Mouse (Mus musculus) forebrain, embryonic 16.5 days (tissue): ENCODE measurements around the gene Sorbs2. TPM values are rescaled to one million over a fixed set of nuclear protein-coding genes. Genes with fewer than 3 reads are reported as not detected.

Experiments used
- ATAC-seq: fragments of 200-750 bp; cut with Nextera tagmentation; 2 replicates; pipeline ENCODE4 v1.8.0; 2017; ENCODE audit warnings: mild to moderate bottlenecking, moderate library complexity
- H3K27ac ChIP-seq: fragments of 300-500 bp; sonication (generic); 2 replicates; pipeline ENCODE4 v1.5.1; 2014; ENCODE audit warnings: low read length, control low read depth
- H3K27me3 ChIP-seq: fragments of 300-500 bp; sonication (generic); replicated peaks from 2 replicates; pipeline ENCODE4 v1.6.1; 2014; ENCODE audit warnings: low read length; ENCODE audit not compliant: control insufficient read depth, insufficient read depth
- H3K36me3 ChIP-seq: fragments of 300-500 bp; sonication (generic); 2 replicates; pipeline ENCODE4 v1.6.1; 2014; ENCODE audit not compliant: control insufficient read depth, insufficient read depth
- H3K4me1 ChIP-seq: fragments of 300-500 bp; sonication (generic); replicated peaks from 2 replicates; pipeline ENCODE4 v1.6.1; 2014; ENCODE audit warnings: low read length; ENCODE audit not compliant: control insufficient read depth, insufficient read depth
- H3K4me2 ChIP-seq: fragments of 300-500 bp; sonication (generic); 2 replicates; pipeline ENCODE4 v1.6.1; 2014; ENCODE audit warnings: mild to moderate bottlenecking, low read length, control low read depth
- H3K4me3 ChIP-seq: fragments of 300-500 bp; sonication (generic); replicated peaks from 2 replicates; pipeline ENCODE4 v1.5.1; 2014; ENCODE audit warnings: mild to moderate bottlenecking, low read length, control low read depth
- H3K9ac ChIP-seq: fragments of 300-500 bp; sonication (generic); replicated peaks from 2 replicates; pipeline ENCODE4 v1.6.1; 2014; ENCODE audit warnings: low read depth, low read length, control low read depth
- H3K9me3 ChIP-seq: fragments of 300-500 bp; sonication (generic); 2 replicates; pipeline ENCODE4 v1.6.1; 2016; ENCODE audit warnings: low read length; ENCODE audit not compliant: control insufficient read depth
- WGBS: fragments of 180-500 bp; shearing (Covaris S2); extraction: QIAGEN DNeasy Blood & Tissue Kit; methylation state at CpG from one replicate; pipeline ENCODE4 v1.1.7; 2014; 5-methylcytosine and 5-hydroxymethylcytosine counted together
- polyA plus RNA-seq: library from polyadenylated mRNA; unstranded; fragments of >200 nt; fragmentation: Nextera tagmentation; extraction: Ambion mirVana; gene quantifications from 2 replicates; pipeline ENCODE4 v1.2.1, GENCODE M21; 2015

Sorbs2 gene
- polyA plus RNA-seq, 1 experiment from 2014 or later, result 92.6 TPM

- Histone ChIP-seq H3K4me3 (no peak overlapping the region), H3K9ac (no peak overlapping the region), H3K27me3 (no peaks in the 10 kb centered on the region), H3K4me2 (no peak overlapping the region), H3K36me3 (peaks cover 7% of the 10 kb centered on the region; the same call in 1 of the 2 replicates), H3K4me1 (peaks cover 8% of the 10 kb centered on the region), H3K9me3 (no peaks in the 10 kb centered on the region), H3K27ac (peak overlapping the region; percentile 52)
- 76% methylated on average over 15 of the region's 15 CpGs for WGBS
- peak; percentile 24 for ATAC-seq
These were observed 255.5 kb downstream of the Sorbs2 start for GRCm38 (mm10) chr8:45762982-45763689.

GRCm38 (mm10) chr8:45763690-45764342 is 256.2 kb downstream of the Sorbs2 start:
- Histone ChIP-seq H3K4me3 (no peak overlapping the region), H3K9ac (no peak overlapping the region), H3K36me3 (peaks cover 7% of the 10 kb centered on the region; the same call in 1 of the 2 replicates), H3K9me3 (no peaks in the 10 kb centered on the region), H3K4me1 (peaks cover 8% of the 10 kb centered on the region), H3K4me2 (no peak overlapping the region), H3K27ac (peak overlapping the region; percentile 32; the same call in 1 of the 2 replicates), H3K27me3 (no peaks in the 10 kb centered on the region)
- WGBS, result 52% methylated on average over 11 of the region's 11 CpGs
- ATAC-seq, result peak; percentile 73

GRCm38 (mm10) chr8:45766138-45766537 is 258.6 kb downstream of the Sorbs2 start:
- ATAC-seq, result no peak
- no peak overlapping the region for H3K4me3 ChIP-seq
- peaks cover 8% of the 10 kb centered on the region for H3K4me1 ChIP-seq
- no peak overlapping the region for H3K27ac ChIP-seq
- no peak overlapping the region for H3K4me2 ChIP-seq
- WGBS, result 83% methylated on average over 11 of the region's 11 CpGs
- H3K9ac ChIP-seq, result no peak overlapping the region
- peaks cover 11% of the 10 kb centered on the region for H3K36me3 ChIP-seq
- H3K9me3 ChIP-seq, result no peaks in the 10 kb centered on the region
- H3K27me3 ChIP-seq, result no peaks in the 10 kb centered on the region

GRCm38 (mm10) chr8:45774841-45775240 is 267.3 kb downstream of the Sorbs2 start:
- ATAC-seq, result no peak
- H3K9me3 ChIP-seq, result no peaks in the 10 kb centered on the region
- 84% methylated on average over 5 of the region's 5 CpGs for WGBS
- no peak overlapping the region for H3K9ac ChIP-seq
- H3K27ac ChIP-seq, result no peak overlapping the region
- no peak overlapping the region for H3K4me2 ChIP-seq
- H3K36me3 ChIP-seq, result peaks cover 28% of the 10 kb centered on the region
- H3K27me3 ChIP-seq, result no peaks in the 10 kb centered on the region
- no peak overlapping the region for H3K4me3 ChIP-seq
- no peaks in the 10 kb centered on the region for H3K4me1 ChIP-seq

- Histone ChIP-seq H3K27me3 (no peaks in the 10 kb centered on the region), H3K9me3 (no peaks in the 10 kb centered on the region), H3K36me3 (peaks cover 25% of the 10 kb centered on the region), H3K9ac (no peak overlapping the region), H3K4me1 (no peaks in the 10 kb centered on the region), H3K4me3 (no peak overlapping the region), H3K4me2 (no peak overlapping the region), H3K27ac (no peak overlapping the region)
- WGBS, result 93% methylated on average over 7 of the region's 7 CpGs
- no peak for ATAC-seq
These were observed 267.9 kb downstream of the Sorbs2 start for GRCm38 (mm10) chr8:45775481-45775880.

- peaks cover 20% of the 10 kb centered on the region for H3K36me3 ChIP-seq
These were observed 268.8 kb downstream of the Sorbs2 start for GRCm38 (mm10) chr8:45776366-45776765.

GRCm38 (mm10) chr8:45776977-45777376 is 269.4 kb downstream of the Sorbs2 start:
- H3K4me3 ChIP-seq, result no peak overlapping the region
- no peaks in the 10 kb centered on the region for H3K9me3 ChIP-seq
- H3K27me3 ChIP-seq, result no peaks in the 10 kb centered on the region
- no peak overlapping the region for H3K27ac ChIP-seq
- H3K36me3 ChIP-seq, result peaks cover 17% of the 10 kb centered on the region
- no peak for ATAC-seq
- H3K9ac ChIP-seq, result no peak overlapping the region
- 91% methylated on average over 7 of the region's 7 CpGs for WGBS
- H3K4me2 ChIP-seq, result no peak overlapping the region
- H3K4me1 ChIP-seq, result no peaks in the 10 kb centered on the region

More at GRCm38 (mm10) chr8:45776366-45776765, 268.8 kb downstream of the Sorbs2 start:
- no peak for ATAC-seq
- Histone ChIP-seq H3K9me3 (no peaks in the 10 kb centered on the region), H3K4me3 (no peak overlapping the region), H3K27ac (no peak overlapping the region), H3K9ac (no peak overlapping the region), H3K27me3 (no peaks in the 10 kb centered on the region), H3K4me1 (no peaks in the 10 kb centered on the region), H3K4me2 (no peak overlapping the region)
- WGBS, result 96% methylated on average over 9 of the region's 9 CpGs

- Histone ChIP-seq H3K4me2 (no peak overlapping the region), H3K27ac (no peak overlapping the region), H3K9ac (no peak overlapping the region), H3K27me3 (no peaks in the 10 kb centered on the region), H3K4me3 (no peak overlapping the region), H3K9me3 (no peaks in the 10 kb centered on the region), H3K4me1 (no peaks in the 10 kb centered on the region), H3K36me3 (no peaks in the 10 kb centered on the region; the same call in 1 of the 2 replicates)
- no peak for ATAC-seq
- WGBS, result 60% methylated on average over 4 of the region's 4 CpGs
These were observed 273.0 kb downstream of the Sorbs2 start for GRCm38 (mm10) chr8:45780585-45780984.

- H3K27ac ChIP-seq, result no peak overlapping the region
- no peaks in the 10 kb centered on the region for H3K27me3 ChIP-seq
- ATAC-seq, result no peak
- H3K36me3 ChIP-seq, result peaks cover 7% of the 10 kb centered on the region
- no peak overlapping the region for H3K4me2 ChIP-seq
- no peaks in the 10 kb centered on the region for H3K4me1 ChIP-seq
- WGBS, result 89% methylated on average over 3 of the region's 3 CpGs
- no peak overlapping the region for H3K4me3 ChIP-seq
- H3K9me3 ChIP-seq, result no peaks in the 10 kb centered on the region
- H3K9ac ChIP-seq, result no peak overlapping the region
These were observed 281.0 kb downstream of the Sorbs2 start for GRCm38 (mm10) chr8:45788610-45789009.
